Mouse (Mus musculus) right cerebral cortex, adult 18-20 months (tissue): ENCODE data around the gene Akr1c12.
"Not testable (repeated sequence)": the region's sequence is repeated elsewhere in the genome, so short reads cannot be mapped to it uniquely, and the experiment has no call there.

Experiments used
- DNase-seq: peaks from one replicate; pipeline ENCODE4 v3.0.0; 2022; ENCODE audit warnings: mixed read lengths

The Akr1c12 gene

GRCm38 (mm10) chr13:4279284-4279683 is at the start of gene Akr1c12:
Akr1c12 (minus strand) TSS chr13:4279433.
- no peak for DNase-seq

GRCm38 (mm10) chr13:4318773-4319172 is 39.5 kb upstream of the Akr1c12 start:
- DNase-seq, result no peak

GRCm38 (mm10) chr13:4313907-4314306 is 34.7 kb upstream of the Akr1c12 start:
- DNase-seq, result no peak

- no peak for DNase-seq
Measured at GRCm38 (mm10) chr13:4304861-4305565, 25.8 kb upstream of the Akr1c12 start.

- no peak for DNase-seq
Measured at GRCm38 (mm10) chr13:4296991-4297390, 17.8 kb upstream of the Akr1c12 start.

GRCm38 (mm10) chr13:4281471-4282412 is 2.5 kb upstream of the Akr1c12 start:
- peak; percentile 45 for DNase-seq

DNA sequence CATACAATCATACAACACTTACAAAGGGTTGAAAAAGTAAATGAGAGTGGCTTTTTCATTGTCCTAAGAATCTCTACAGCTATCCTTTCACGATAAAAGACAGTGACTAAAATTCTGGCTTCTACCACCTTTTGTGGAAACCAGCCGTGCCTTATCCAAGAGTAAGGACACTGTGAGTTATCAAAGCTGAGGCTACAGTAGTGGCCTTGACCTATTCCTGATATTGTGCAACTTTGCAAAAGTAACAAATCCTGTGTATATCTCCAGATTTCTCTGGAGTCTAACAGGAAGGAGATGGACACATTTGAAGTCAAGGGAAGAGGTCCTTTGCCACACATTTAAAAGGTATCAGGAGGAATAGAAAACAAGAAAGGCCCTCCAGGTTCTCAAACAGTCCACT is 1.7 kb downstream of the Akr1c12 start:
- no peak for DNase-seq

DNA sequence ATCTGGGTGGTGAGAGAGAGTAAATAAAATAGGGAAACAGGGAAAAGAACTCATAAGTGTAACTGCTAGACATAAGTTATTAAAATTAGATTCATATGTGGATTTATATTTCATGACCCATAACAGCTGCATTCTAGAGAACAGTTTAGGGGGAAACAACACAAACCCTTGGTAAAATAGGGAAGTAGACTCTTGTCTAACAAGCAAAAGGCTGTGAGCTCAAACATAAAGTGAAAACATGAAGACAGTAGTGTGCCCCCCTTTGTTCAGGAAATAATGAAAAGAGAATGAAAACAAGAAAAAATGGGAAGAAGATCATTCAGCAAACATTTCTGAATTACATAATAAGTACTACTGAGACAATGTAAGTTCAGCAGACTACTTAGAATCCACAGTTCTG is 8.4 kb downstream of the Akr1c12 start:
- DNase-seq, result no peak

DNA sequence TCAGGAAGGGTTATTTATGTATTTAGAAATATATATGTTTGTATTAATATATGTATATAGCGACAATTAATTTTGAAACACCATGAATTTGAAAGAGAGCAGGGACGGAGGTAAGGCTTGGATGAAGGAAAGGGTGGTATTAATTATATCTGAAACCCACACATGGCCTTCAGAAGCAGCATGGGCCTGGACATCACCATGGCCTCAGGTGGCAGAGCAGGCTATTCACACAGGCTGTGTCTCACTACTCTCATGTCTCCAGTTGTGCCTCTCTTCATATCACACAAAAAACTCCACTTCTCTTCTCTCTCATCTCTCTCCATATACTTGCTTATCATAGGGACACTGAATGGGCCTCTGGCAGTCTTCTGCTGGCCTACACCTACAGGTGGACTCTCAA is 13.8 kb downstream of the Akr1c12 start:
- DNase-seq, result not testable (repeated sequence)

- no peak for DNase-seq
Measured at GRCm38 (mm10) chr13:4265047-4265446, 14.2 kb downstream of the Akr1c12 start.

DNA sequence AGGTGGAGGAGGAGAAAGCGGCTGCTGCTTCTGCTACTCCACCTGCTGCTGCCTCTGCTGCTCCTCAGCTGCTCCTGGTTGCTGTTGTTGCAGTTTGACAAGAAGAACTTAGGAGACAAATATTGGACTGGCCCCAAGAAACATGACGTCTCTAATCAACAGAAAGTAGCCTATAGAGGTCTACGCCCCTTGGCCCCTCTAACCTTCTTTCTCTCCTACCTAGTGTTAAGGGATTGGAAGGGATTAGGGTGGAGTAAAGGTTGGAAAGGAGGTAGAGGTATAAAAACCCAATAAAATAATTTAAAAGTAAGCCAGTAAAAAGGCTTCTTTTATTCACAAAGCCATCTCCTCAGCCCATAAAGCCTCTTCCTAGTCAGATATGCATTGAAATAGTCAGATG is 14.6 kb downstream of the Akr1c12 start:
- DNase-seq, result no peak

DNA sequence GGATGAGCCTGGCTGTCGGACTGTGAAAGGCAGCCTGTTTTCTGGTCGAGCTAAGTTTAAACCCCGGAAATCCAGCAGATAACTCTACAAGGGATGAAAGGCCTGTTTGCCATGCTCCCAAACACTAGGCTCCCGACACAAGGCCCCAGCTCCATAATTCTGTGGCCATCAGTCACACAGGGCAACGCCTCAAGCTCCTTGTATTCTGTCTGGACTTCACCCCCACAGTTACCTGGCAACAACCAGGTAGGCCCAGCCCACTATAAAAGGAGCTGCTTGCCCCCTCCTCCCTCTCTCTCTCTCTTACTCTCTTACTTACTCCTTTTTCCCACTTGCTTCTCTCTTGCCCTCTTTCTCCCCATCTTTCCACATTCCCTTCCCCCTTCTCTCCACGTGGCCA is 21.9 kb downstream of the Akr1c12 start:
- DNase-seq, result no peak

- DNase-seq, result not testable (repeated sequence)
Measured at GRCm38 (mm10) chr13:4256894-4257293, 22.3 kb downstream of the Akr1c12 start.

- DNase-seq, result no peak
Measured at GRCm38 (mm10) chr13:4249347-4249746, 29.9 kb downstream of the Akr1c12 start.

GRCm38 (mm10) chr13:4244861-4245559 is 34.2 kb downstream of the Akr1c12 start:
- DNase-seq, result no peak

DNA sequence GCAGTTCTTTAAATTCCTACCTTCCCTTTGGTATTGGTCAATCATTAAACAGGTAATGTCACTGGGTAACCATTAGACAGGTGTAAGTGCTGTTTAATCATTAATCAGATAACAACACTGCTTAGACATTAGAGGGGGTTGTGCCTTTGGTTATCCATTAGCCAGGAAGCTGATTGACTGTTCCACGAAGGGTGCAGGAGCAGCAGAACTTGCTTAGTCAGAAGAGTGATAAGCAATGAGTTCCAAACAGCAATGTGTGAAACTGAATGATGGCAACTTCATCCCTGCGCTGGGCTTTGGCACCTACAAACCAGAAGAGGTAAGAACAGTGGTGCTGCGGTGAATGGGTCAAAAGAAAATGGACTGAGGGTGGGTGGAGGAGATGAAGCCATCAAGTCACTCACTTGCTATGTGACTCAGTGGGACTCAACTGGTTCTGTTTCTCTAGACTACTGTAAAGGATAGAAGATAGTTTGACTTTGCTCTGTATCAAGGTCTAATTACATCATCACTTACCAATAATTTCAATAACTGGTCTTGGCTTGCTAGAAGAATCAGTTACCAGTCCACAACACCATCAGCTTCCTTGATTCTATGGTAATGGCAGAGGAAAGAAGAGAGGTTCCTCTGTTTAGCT is 45.6 kb downstream of the Akr1c12 start:
- no peak for DNase-seq

DNA sequence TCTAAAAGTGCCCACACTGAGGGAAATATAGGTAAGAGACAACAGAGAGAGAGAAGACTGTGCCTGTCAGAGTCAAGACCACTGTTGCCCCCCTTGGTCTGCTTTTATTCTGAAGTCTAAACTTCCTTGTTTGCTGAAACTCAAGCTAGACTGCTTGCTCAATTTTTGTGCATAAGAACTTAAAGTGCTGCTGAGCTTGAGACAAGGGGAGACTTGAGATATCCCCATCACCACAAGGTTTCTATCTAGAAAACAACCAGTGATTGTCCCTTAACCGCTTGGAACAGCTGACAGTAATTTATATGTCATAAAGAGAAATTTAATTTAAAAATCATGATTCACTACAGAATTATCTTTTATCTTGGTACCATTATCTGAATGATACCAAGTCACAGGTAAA is 46.1 kb downstream of the Akr1c12 start:
- no peak for DNase-seq

DNA sequence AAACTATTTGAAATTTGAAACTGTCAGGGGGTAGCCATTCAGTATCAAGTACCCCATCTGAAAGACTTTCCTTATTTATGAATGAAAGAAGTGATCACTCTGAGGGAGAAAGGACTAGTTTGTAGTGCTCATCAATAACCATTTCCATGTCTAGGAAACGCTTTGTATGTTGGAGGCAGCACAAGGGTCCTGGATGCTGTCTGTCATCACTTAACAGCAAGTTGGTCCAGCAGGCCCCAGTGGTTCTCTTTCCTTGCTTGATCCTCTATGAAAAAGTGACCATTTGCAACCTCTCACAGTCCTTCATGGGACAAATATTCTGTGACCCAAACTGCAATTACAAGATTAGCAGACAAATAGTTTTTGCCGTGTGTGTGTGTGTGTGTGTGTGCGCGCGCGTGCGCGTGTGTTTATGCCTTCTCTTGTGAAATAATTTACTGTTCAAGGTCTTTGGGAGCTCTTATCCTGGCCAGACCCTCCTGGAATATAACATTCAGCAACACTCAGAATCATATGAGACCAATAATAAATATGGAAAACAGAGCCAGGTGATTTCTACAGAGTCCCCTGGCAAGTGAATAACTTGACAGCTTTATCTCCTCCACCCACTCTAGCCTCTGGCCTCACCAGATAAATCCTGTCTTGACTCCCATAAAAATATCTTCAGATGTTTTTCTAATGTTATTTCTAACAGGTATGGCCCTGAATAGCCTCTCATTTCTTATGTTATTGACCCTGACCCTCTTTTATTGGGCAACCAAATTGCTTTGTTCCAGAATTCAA is 48.2 kb downstream of the Akr1c12 start:
- DNase-seq, result no peak

DNA sequence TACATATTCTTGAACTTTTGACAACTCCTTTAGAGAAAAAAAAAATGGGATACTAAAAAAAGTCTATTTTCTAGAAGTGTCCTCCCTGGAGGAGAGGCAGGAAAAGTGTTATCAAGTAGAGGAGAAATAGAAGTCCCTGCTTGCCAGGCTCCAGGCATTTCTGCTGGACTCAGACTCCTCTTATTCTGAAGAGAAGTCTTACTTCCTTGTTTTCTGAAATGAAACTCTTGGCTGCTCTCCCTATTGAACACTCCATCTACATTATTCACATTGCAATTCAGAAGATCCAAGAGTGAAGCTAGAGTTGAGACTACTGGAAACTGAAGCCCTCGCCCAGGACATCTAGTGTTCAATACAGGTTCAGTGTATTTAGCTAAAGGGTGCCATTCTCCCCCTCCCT is 50.8 kb downstream of the Akr1c12 start, which contains the start of gene Akr1c19:
Akr1c19 (plus strand) TSS at position 260 of the 400 bp plus-strand sequence.
- DNase-seq, result no peak
